Mouse (Mus musculus) forebrain, embryonic 10.5 days (tissue): ENCODE measurements around the gene Dnal1. TPM values are rescaled to one million over a fixed set of nuclear protein-coding genes. Genes with fewer than 3 reads are reported as not detected.

ENCODE experiments used
- DNase-seq: peaks from one replicate; pipeline ENCODE4 v3.0.0-alpha.2; 2017; ENCODE audit warnings: low spot score; ENCODE audit errors: extremely low spot score
- H3K27ac ChIP-seq: fragments of 300-500 bp; sonication (generic); 2 replicates; pipeline ENCODE4 v1.5.1; 2016; ENCODE audit warnings: mild to moderate bottlenecking
- H3K27me3 ChIP-seq: fragments of 300-500 bp; sonication (generic); 2 replicates; pipeline ENCODE4 v1.6.1; 2016; ENCODE audit warnings: mild to moderate bottlenecking; ENCODE audit not compliant: poor library complexity, severe bottlenecking
- H3K36me3 ChIP-seq: fragments of 300-500 bp; sonication (generic); replicated peaks from 2 replicates; pipeline ENCODE4 v1.6.1; 2016; ENCODE audit warnings: mild to moderate bottlenecking, moderate library complexity
- H3K4me1 ChIP-seq: fragments of 300-500 bp; sonication (generic); 2 replicates; pipeline ENCODE4 v1.6.1; 2016
- H3K4me3 ChIP-seq: fragments of 300-500 bp; sonication (generic); 2 replicates; pipeline ENCODE4 v1.5.1; 2016; ENCODE audit warnings: mild to moderate bottlenecking, moderate library complexity
- H3K9me3 ChIP-seq: fragments of 300-500 bp; sonication (generic); 2 replicates; pipeline ENCODE4 v1.6.1; 2016; ENCODE audit warnings: mild to moderate bottlenecking, moderate library complexity
- WGBS: fragments of 180-500 bp; shearing (Covaris S2); methylation state at CpG from one replicate; pipeline ENCODE4 v1.1.7; 2016; 5-methylcytosine and 5-hydroxymethylcytosine counted together
- polyA plus RNA-seq: library from polyadenylated mRNA; unstranded; fragments of >200 nt; fragmentation: Nextera tagmentation; extraction: Ambion mirVana; gene quantifications from 2 replicates; pipeline ENCODE4 v1.2.1, GENCODE M21; 2016

The Dnal1 gene
- polyA plus RNA-seq, 1 experiment from 2014 or later = 4.2 TPM

GRCm38 (mm10) chr12:84194400-84195109, 80.4 kb downstream of the Dnal1 start:
- Histone ChIP-seq H3K27ac (peak overlapping the region; percentile 96), H3K9me3 (no peaks in the 10 kb centered on the region), H3K27me3 (no peaks in the 10 kb centered on the region), H3K4me1 (peaks cover 96% of the 10 kb centered on the region), H3K36me3 (0 out of 2 replicates have a peak, but pooled peaks cover 8% of the 10 kb centered on the region), H3K4me3 (peak overlapping the region; percentile 85)
- no peak for DNase-seq
- WGBS = 6% methylated on average over 13 of the region's 13 CpGs

GRCm38 (mm10) chr12:84195195-84195594, 81.0 kb downstream of the Dnal1 start:
- H3K4me1 ChIP-seq = peaks cover 90% of the 10 kb centered on the region
- no peaks in the 10 kb centered on the region for H3K9me3 ChIP-seq
- no peak overlapping the region for H3K4me3 ChIP-seq
- H3K36me3 ChIP-seq = peaks cover 8% of the 10 kb centered on the region
- WGBS = 56% methylated on average over 6 of the region's 6 CpGs
- DNase-seq = no peak
- H3K27ac ChIP-seq = no peak overlapping the region
- H3K27me3 ChIP-seq = no peaks in the 10 kb centered on the region

Other genes with a start within 250 kb of the Dnal1 start
- 35.5 and 37.1 TPM in 2 replicates for gene Numb, start 192.4 kb upstream of the Dnal1 start, polyA plus RNA-seq
- 14.3 and 15.4 TPM in 2 replicates for gene Riox1, start 163.8 kb upstream of the Dnal1 start, polyA plus RNA-seq
- gene Heatr4, start 129.5 kb upstream of the Dnal1 start, polyA plus RNA-seq = not detected in 2 replicates
- 14.9 and 16.0 TPM in 2 replicates for gene Acot2, start 126.5 kb upstream of the Dnal1 start, polyA plus RNA-seq
- 22.4 and 23.5 TPM in 2 replicates for gene Acot1, start 104.9 kb upstream of the Dnal1 start, polyA plus RNA-seq
- gene Acot4, start 76.0 kb upstream of the Dnal1 start, polyA plus RNA-seq = 0.14 and 0.15 TPM in 2 replicates
- gene Gm49366, start 75.4 kb upstream of the Dnal1 start, polyA plus RNA-seq = not detected in 2 replicates
- gene Acot3, start 62.2 kb upstream of the Dnal1 start, polyA plus RNA-seq = 0.11 and 0.32 TPM in 2 replicates
- gene Acot5, start 45.0 kb upstream of the Dnal1 start, polyA plus RNA-seq = not detected in 2 replicates
- 0.69 and 0.98 TPM in 2 replicates for gene Acot6, start 13.7 kb upstream of the Dnal1 start, polyA plus RNA-seq
- gene Pnma1, start 34.1 kb downstream of the Dnal1 start, polyA plus RNA-seq = 1.3 and 1.8 TPM in 2 replicates
- 7.0 and 8.7 TPM in 2 replicates for gene Elmsan1, start 104.5 kb downstream of the Dnal1 start, polyA plus RNA-seq
- 17.7 and 18.2 TPM in 2 replicates for gene Ptgr2, start 170.9 kb downstream of the Dnal1 start, polyA plus RNA-seq
- 119 and 120 TPM in 2 replicates for gene Zfp410, start 202.5 kb downstream of the Dnal1 start, polyA plus RNA-seq
- gene Coq6, start 247.3 kb downstream of the Dnal1 start, polyA plus RNA-seq = 46.8 and 49.2 TPM in 2 replicates
- gene Fam161b, start 247.5 kb downstream of the Dnal1 start, polyA plus RNA-seq = 4.7 and 5.6 TPM in 2 replicates